Mouse (Mus musculus) limb, embryonic 15.5 days (tissue): ENCODE results near the gene Rab15. TPM values are rescaled to one million over a fixed set of nuclear protein-coding genes. Genes with fewer than 3 reads are reported as not detected.
A peak's percentile ranks its signal among the peaks of the same experiment; 100 is the strongest.

Experiments
- ATAC-seq: fragments of 200-750 bp; cut with Nextera tagmentation; 2 replicates; pipeline ENCODE4 v1.8.0; 2017; ENCODE audit warnings: low read depth, moderate TSS enrichment; ENCODE audit not compliant: insufficient number of reproducible peaks, low FRiP score, low TSS enrichment
- H3K27ac ChIP-seq: fragments of 300-500 bp; sonication (generic); 2 replicates; pipeline ENCODE4 v1.5.1; 2015; ENCODE audit warnings: moderate library complexity, mild to moderate bottlenecking, inconsistent platforms
- H3K27me3 ChIP-seq: fragments of 300-500 bp; sonication (generic); 2 replicates; pipeline ENCODE4 v1.6.1; 2015; ENCODE audit warnings: inconsistent platforms
- H3K36me3 ChIP-seq: fragments of 300-500 bp; sonication (generic); 2 replicates; pipeline ENCODE4 v1.6.1; 2015; ENCODE audit warnings: inconsistent platforms
- H3K4me1 ChIP-seq: fragments of 300-500 bp; sonication (generic); 2 replicates; pipeline ENCODE4 v1.6.1; 2015; ENCODE audit warnings: inconsistent platforms
- H3K4me2 ChIP-seq: fragments of 300-500 bp; sonication (generic); 2 replicates; pipeline ENCODE4 v1.6.1; 2015; ENCODE audit warnings: mild to moderate bottlenecking, inconsistent platforms
- H3K4me3 ChIP-seq: fragments of 300-500 bp; sonication (generic); 2 replicates; pipeline ENCODE4 v1.5.1; 2015; ENCODE audit warnings: mild to moderate bottlenecking, inconsistent platforms
- H3K9ac ChIP-seq: fragments of 300-500 bp; sonication (generic); 2 replicates; pipeline ENCODE4 v1.6.1; 2015; ENCODE audit warnings: inconsistent platforms
- H3K9me3 ChIP-seq: fragments of 300-500 bp; sonication (generic); 2 replicates; pipeline ENCODE4 v1.6.1; 2016; ENCODE audit warnings: inconsistent platforms
- WGBS: fragments of 180-500 bp; shearing (Covaris S2); methylation state at CpG from one replicate; pipeline ENCODE4 v1.1.7; 2015; 5-methylcytosine and 5-hydroxymethylcytosine counted together
- polyA plus RNA-seq: library from polyadenylated mRNA; unstranded; fragments of >200 nt; fragmentation: Nextera tagmentation; extraction: Ambion mirVana; gene quantifications from 2 replicates; pipeline ENCODE4 v1.2.1, GENCODE M21; 2015

The Rab15 gene
- polyA plus RNA-seq, 1 experiment from 2014 or later, result 28.6 TPM

DNA sequence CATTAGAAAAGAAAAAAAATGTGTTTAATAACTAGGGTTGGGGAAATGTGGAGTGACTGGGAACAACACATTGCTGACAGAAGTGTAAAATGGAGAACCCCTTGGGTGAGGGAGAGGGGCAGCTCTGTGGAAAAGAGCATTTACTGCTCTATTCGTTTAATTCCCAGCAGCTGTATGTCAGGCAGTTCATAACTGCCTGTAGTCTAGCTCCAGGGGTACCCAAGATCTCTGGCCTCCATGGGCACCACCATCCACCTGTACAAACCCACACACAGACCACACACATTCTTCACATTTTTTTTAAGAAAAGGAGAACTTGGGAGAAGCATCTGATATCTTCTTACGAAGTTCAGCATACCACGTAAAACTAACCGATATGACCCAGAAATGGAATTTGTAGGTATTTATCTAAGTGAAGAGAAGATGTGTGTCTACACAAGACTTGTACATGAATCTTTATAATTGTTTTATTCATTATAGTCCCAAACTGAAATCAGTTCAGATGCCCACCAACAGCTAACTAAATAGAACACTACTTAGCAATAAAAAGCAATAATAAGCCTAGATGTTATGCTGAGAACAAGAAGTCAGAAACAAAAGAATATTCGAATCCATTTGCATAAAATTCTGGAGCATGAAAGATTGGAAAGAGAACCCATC is 51.7 kb downstream of the Rab15 start:
- H3K9me3 ChIP-seq, result no peaks in the 10 kb centered on the region
- no peak overlapping the region for H3K4me3 ChIP-seq
- peaks cover 5% of the 10 kb centered on the region for H3K4me1 ChIP-seq
- H3K27ac ChIP-seq, result no peak overlapping the region
- ATAC-seq, result no peak
- no peak overlapping the region for H3K4me2 ChIP-seq
- peaks cover 1% of the 10 kb centered on the region; the same call in 1 of the 2 replicates for H3K36me3 ChIP-seq
- H3K27me3 ChIP-seq, result no peaks in the 10 kb centered on the region
- no peak overlapping the region for H3K9ac ChIP-seq
- 78% methylated on average over 5 of the region's 5 CpGs for WGBS

DNA sequence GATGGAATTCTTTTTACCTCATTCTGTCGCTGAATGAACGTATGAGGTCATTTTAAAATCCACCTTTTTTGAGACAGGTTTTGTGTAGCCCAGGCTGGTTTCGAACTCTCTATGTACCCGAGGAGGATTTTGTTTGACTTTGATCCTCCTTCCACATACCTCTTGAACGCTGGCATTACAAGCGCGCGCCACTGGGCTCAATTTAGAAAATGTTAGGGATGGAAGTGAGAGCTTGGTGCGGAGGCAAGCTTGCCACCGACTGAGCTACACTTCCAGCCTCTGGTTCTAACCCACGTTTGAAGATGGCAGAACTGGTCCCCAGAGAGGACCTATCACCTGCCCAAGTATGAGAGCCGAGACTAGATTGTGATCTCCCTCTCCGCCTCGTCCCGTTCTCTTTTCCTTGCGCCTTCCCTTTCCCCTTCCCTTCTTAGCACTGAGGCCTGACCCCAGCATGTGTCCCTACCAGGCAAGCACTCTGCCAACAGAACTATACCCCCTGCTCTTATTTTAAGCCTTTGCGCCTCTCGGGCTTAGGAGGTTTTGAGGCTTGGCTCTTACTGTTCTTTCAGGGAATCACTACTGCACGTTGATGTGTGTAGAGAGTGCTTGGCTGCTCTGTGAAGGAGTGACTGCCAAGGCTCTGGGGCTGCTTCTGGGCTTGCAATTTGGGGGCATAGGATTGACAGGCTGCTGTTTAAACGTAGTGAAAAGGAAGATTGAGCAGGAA is 56.6 kb downstream of the Rab15 start:
- Histone ChIP-seq H3K4me2 (peak overlapping the region; percentile 54), H3K27ac (peak overlapping the region; percentile 82; the same call in 1 of the 2 replicates), H3K9me3 (no peaks in the 10 kb centered on the region), H3K36me3 (no peaks in the 10 kb centered on the region), H3K4me1 (peaks cover 7% of the 10 kb centered on the region), H3K27me3 (no peaks in the 10 kb centered on the region), H3K9ac (peak overlapping the region; percentile 55), H3K4me3 (peak overlapping the region; percentile 67)
- ATAC-seq, result no peak
- whole genome bisulfite sequencing, result 28% methylated on average over 20 of the region's 20 CpGs

DNA sequence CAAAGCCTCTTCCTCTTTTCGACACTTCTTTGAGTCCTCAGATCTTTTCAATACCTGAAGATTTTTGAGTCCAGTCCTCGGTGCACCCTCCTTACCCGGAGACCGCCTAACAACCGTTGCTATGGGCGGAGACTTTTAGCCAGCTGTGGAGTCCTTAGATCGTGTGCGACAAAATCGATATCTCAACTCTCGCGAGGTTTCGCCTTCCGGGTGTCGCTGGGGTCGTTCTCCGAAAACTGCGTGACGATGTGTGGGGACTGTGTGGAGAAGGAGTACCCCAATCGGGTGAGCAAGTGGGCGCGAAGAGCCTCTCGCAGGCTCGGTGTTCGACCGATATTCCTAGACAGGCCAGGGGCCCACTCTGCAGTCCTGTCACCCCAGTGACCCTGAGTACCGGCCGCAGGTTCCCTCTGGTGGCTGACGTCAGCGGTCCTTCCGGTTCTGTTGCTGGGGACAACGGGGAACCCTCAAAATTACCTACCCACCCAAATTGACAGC is 57.3 kb downstream of the Rab15 start, which contains the start of the genes Churc1 and Fntb:
Gene Churc1, plus strand, starts transcription at position 185 of the 498 bp plus-strand sequence.
Gene Fntb, plus strand, starts transcription at position 236 of the 498 bp plus-strand sequence.
- H3K9me3 ChIP-seq, result no peaks in the 10 kb centered on the region
- ATAC-seq, result peak; percentile 90
- H3K4me1 ChIP-seq, result peaks cover 7% of the 10 kb centered on the region
- H3K9ac ChIP-seq, result peak within 1 kb of the TSS; percentile 55
- peak within 1 kb of the TSS; percentile 54 for H3K4me2 ChIP-seq
- H3K4me3 ChIP-seq, result peak within 1 kb of the TSS; percentile 67
- no peaks in the 10 kb centered on the region for H3K36me3 ChIP-seq
- under 1% methylated on average over 31 of the region's 31 CpGs for WGBS
- no peaks in the 10 kb centered on the region for H3K27me3 ChIP-seq
- peak within 1 kb of the TSS; percentile 82 for H3K27ac ChIP-seq

DNA sequence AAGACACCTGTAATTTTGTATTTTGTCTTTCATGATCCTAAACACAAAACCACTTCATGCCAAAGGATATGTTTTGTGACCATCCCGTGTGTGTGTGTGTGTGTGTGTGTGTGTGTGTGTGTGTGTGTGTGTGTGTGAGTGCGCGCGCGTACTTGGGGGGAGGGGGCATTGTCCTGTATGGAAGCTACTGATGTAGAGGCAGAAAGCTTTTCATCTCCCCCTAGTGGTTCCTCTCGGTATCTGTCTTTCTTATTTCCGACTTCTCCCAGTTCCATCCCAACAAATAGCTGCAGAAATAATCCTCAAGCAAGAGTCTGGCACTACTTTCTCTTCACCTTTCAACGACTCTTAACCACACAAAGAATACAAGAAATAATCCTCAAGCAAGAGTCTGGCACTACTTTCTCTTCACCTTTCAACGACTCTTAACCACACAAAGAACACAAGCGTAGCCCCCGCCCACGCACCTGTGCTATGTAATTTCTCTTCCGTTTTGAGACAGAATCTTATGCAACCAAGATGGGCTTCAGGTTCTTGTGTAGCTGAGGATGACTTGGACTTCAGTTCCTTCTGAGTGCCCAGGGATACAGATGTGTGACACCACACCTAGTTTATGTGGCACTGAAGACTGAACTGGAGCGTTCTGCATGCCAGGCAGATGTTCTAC is 69.9 kb downstream of the Rab15 start:
- H3K27me3 ChIP-seq, result no peaks in the 10 kb centered on the region
- no peak for ATAC-seq
- H3K36me3 ChIP-seq, result no peaks in the 10 kb centered on the region
- 43% methylated on average over 14 of the region's 14 CpGs for WGBS
- H3K9me3 ChIP-seq, result no peaks in the 10 kb centered on the region
- no peak overlapping the region for H3K27ac ChIP-seq
- no peaks in the 10 kb centered on the region for H3K4me1 ChIP-seq
- H3K4me2 ChIP-seq, result no peak overlapping the region
- no peak overlapping the region for H3K4me3 ChIP-seq
- no peak overlapping the region for H3K9ac ChIP-seq

DNA sequence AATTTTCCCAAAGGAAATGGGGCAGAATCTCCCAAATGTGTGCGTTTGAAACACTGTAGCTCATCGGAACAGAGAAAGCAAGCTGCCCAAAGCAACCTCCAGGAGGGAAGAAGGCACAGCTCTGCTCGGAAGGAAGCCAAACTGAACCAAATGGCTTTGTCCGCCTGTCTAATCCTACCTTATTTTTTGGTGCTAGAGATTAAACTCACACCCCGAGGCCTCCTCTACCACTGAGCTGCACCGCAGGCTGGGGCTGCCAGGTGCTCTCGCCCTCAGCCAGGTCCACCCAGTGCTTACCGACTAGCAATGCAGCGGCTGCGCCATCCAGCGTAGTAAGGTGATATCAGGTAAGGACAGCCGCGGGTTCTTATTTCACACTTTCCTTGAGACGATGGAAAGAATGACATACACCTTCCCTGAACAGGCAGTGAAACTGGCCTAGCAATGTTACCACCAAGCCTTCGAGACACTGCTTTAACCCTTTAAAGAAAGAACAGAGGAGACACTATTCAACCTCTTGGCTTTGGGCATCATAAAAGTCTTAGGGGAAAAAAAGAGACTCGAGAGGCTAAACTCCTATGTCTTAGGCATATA is 71.7 kb downstream of the Rab15 start:
- H3K4me3 ChIP-seq, result no peak overlapping the region
- no peaks in the 10 kb centered on the region for H3K27me3 ChIP-seq
- H3K9ac ChIP-seq, result no peak overlapping the region
- WGBS, result 72% methylated on average over 16 of the region's 16 CpGs
- ATAC-seq, result no peak
- H3K27ac ChIP-seq, result no peak overlapping the region
- no peak overlapping the region for H3K4me2 ChIP-seq
- no peaks in the 10 kb centered on the region for H3K9me3 ChIP-seq
- H3K36me3 ChIP-seq, result no peaks in the 10 kb centered on the region
- H3K4me1 ChIP-seq, result no peaks in the 10 kb centered on the region

Other genes starting within 250 kb of the Rab15 start
- 1.4 and 1.5 TPM in 2 replicates for gene Sptb, start 112.4 kb downstream of the Rab15 start, polyA plus RNA-seq
- gene Churc1, start 57.4 kb downstream of the Rab15 start, polyA plus RNA-seq, result 108 and 132 TPM in 2 replicates
- gene Fntb, start 57.3 kb downstream of the Rab15 start, polyA plus RNA-seq, result 47.7 and 48.8 TPM in 2 replicates
- 0.20 and 0.41 TPM in 2 replicates for gene Gpx2, start 27.4 kb downstream of the Rab15 start, polyA plus RNA-seq
- 16.7 and 20.1 TPM in 2 replicates for gene Max, start 139.3 kb upstream of the Rab15 start, polyA plus RNA-seq